Mouse (Mus musculus) liver, embryonic 13.5 days (tissue): ENCODE data around the gene Usp19. TPM values are rescaled to one million over a fixed set of nuclear protein-coding genes. Genes with fewer than 3 reads are reported as not detected.

Source experiments
- ATAC-seq: fragments of 200-750 bp; cut with Nextera tagmentation; 2 replicates; pipeline ENCODE4 v1.8.0; 2017; ENCODE audit warnings: low read depth, mild to moderate bottlenecking, moderate number of reproducible peaks, moderate library complexity
- DNase-seq: peaks from one replicate; pipeline ENCODE4 v3.0.0; 2022
- H3K27ac ChIP-seq: fragments of 300-500 bp; sonication (generic); 2 replicates; pipeline ENCODE4 v1.5.1; 2015; ENCODE audit warnings: moderate library complexity, mild to moderate bottlenecking, inconsistent platforms
- H3K27me3 ChIP-seq: fragments of 300-500 bp; sonication (generic); 2 replicates; pipeline ENCODE4 v1.6.1; 2015; ENCODE audit warnings: mild to moderate bottlenecking, inconsistent platforms
- H3K36me3 ChIP-seq: fragments of 300-500 bp; sonication (generic); 2 replicates; pipeline ENCODE4 v1.6.1; 2015; ENCODE audit warnings: mild to moderate bottlenecking, inconsistent platforms
- H3K4me1 ChIP-seq: fragments of 300-500 bp; sonication (generic); replicated peaks from 2 replicates; pipeline ENCODE4 v1.6.1; 2015; ENCODE audit warnings: inconsistent platforms
- H3K4me2 ChIP-seq: fragments of 300-500 bp; sonication (generic); 2 replicates; pipeline ENCODE4 v1.6.1; 2015; ENCODE audit warnings: inconsistent platforms, mild to moderate bottlenecking, moderate library complexity
- H3K4me3 ChIP-seq: fragments of 300-500 bp; sonication (generic); replicated peaks from 2 replicates; pipeline ENCODE4 v1.5.1; 2015; ENCODE audit warnings: mild to moderate bottlenecking, inconsistent platforms
- H3K9ac ChIP-seq: fragments of 300-500 bp; sonication (generic); 2 replicates; pipeline ENCODE4 v1.6.1; 2015; ENCODE audit warnings: mild to moderate bottlenecking, inconsistent platforms
- H3K9me3 ChIP-seq: fragments of 300-500 bp; sonication (generic); replicated peaks from 2 replicates; pipeline ENCODE4 v1.6.1; 2016; ENCODE audit warnings: inconsistent platforms
- WGBS: fragments of 180-500 bp; shearing (Covaris S2); methylation state at CpG from one replicate; pipeline ENCODE4 v1.1.7; 2015; ENCODE audit not compliant: insufficient replicate concordance; 5-methylcytosine and 5-hydroxymethylcytosine counted together
- polyA plus RNA-seq: library from polyadenylated mRNA; unstranded; fragments of >200 nt; fragmentation: Nextera tagmentation; extraction: Ambion mirVana; gene quantifications from 2 replicates; pipeline ENCODE4 v1.2.1, GENCODE M21; 2015

Gene Usp19
- polyA plus RNA-seq, 1 experiment from 2014 or later: 26.0 TPM

GRCm38 (mm10) chr9:108506901-108507300, 16.5 kb downstream of the Usp19 start:
- no peak overlapping the region for H3K27ac ChIP-seq
- H3K27me3 ChIP-seq: no peaks in the 10 kb centered on the region
- H3K9me3 ChIP-seq: no peaks in the 10 kb centered on the region
- H3K36me3 ChIP-seq: peaks cover 44% of the 10 kb centered on the region
- H3K4me3 ChIP-seq: peak overlapping the region; percentile 80; the same call in 1 of the 2 replicates
- H3K4me2 ChIP-seq: peak overlapping the region; percentile 79
- peaks cover 22% of the 10 kb centered on the region for H3K4me1 ChIP-seq
- ATAC-seq (no peak), DNase-seq (no peak)
- no peak overlapping the region for H3K9ac ChIP-seq
- 86% methylated on average over 7 of the region's 7 CpGs for WGBS

GRCm38 (mm10) chr9:108507619-108508434, 17.4 kb downstream of the Usp19 start, which contains the start of gene Qars:
Qars (plus strand) TSS chr9:108507706.
- ATAC-seq (peak; percentile 96), DNase-seq (peak; percentile 94)
- H3K27ac ChIP-seq: peak within 1 kb of the TSS; percentile 85
- H3K4me2 ChIP-seq: peak within 1 kb of the TSS; percentile 79
- H3K9me3 ChIP-seq: no peaks in the 10 kb centered on the region
- peak within 1 kb of the TSS; percentile 83 for H3K9ac ChIP-seq
- no peaks in the 10 kb centered on the region for H3K27me3 ChIP-seq
- peaks cover 46% of the 10 kb centered on the region for H3K36me3 ChIP-seq
- H3K4me1 ChIP-seq: peaks cover 22% of the 10 kb centered on the region
- under 1% methylated on average over 37 of the region's 37 CpGs for WGBS
- H3K4me3 ChIP-seq: peak within 1 kb of the TSS; percentile 80

- Histone ChIP-seq H3K4me2 (peak overlapping the region; percentile 79), H3K9ac (peak overlapping the region; percentile 83), H3K4me1 (peaks cover 22% of the 10 kb centered on the region), H3K36me3 (peaks cover 46% of the 10 kb centered on the region), H3K27me3 (no peaks in the 10 kb centered on the region), H3K27ac (no peak overlapping the region; the same call in 1 of the 2 replicates), H3K4me3 (peak overlapping the region; percentile 80), H3K9me3 (no peaks in the 10 kb centered on the region)
- no peak for DNase-seq
- ATAC-seq: no peak
- WGBS: 57% methylated on average over 7 of the region's 7 CpGs
Measured at GRCm38 (mm10) chr9:108508776-108509175, 18.4 kb downstream of the Usp19 start.

- Histone ChIP-seq H3K4me3 (peak within 1 kb of the TSS; percentile 97), H3K9me3 (no peaks in the 10 kb centered on the region), H3K4me2 (peak within 1 kb of the TSS; percentile 95), H3K27ac (peak within 1 kb of the TSS; percentile 98), H3K9ac (peak within 1 kb of the TSS; percentile 97), H3K36me3 (peaks cover 57% of the 10 kb centered on the region), H3K4me1 (peaks cover 36% of the 10 kb centered on the region), H3K27me3 (no peaks in the 10 kb centered on the region)
- 2% methylated on average over 50 of the region's 55 CpGs for WGBS
- peak; percentile 89 for ATAC-seq
- peak; percentile 93 for DNase-seq
Measured at GRCm38 (mm10) chr9:108516380-108517251, 26.2 kb downstream of the Usp19 start, which contains the start of gene Qrich1. Qrich1 (plus strand) TSS chr9:108516806.

GRCm38 (mm10) chr9:108517253-108517930, 27.0 kb downstream of the Usp19 start:
- peak; percentile 85 for ATAC-seq
- peaks cover 49% of the 10 kb centered on the region for H3K36me3 ChIP-seq
- WGBS: under 1% methylated on average over 85 of the region's 95 CpGs
- DNase-seq: peak; percentile 73
- H3K4me1 ChIP-seq: peaks cover 36% of the 10 kb centered on the region
- H3K27me3 ChIP-seq: no peaks in the 10 kb centered on the region
- peak overlapping the region; percentile 98 for H3K27ac ChIP-seq
- peak overlapping the region; percentile 97 for H3K4me3 ChIP-seq
- H3K4me2 ChIP-seq: peak overlapping the region; percentile 95
- H3K9me3 ChIP-seq: no peaks in the 10 kb centered on the region
- H3K9ac ChIP-seq: peak overlapping the region; percentile 97

GRCm38 (mm10) chr9:108517931-108518332, 27.5 kb downstream of the Usp19 start:
- DNase-seq (no peak), ATAC-seq (no peak; the same call in 1 of the 2 replicates)
- Histone ChIP-seq H3K4me2 (peak overlapping the region; percentile 95), H3K27ac (peak overlapping the region; percentile 98), H3K27me3 (no peaks in the 10 kb centered on the region), H3K4me1 (peaks cover 36% of the 10 kb centered on the region), H3K9ac (peak overlapping the region; percentile 97), H3K9me3 (no peaks in the 10 kb centered on the region), H3K4me3 (peak overlapping the region; percentile 97), H3K36me3 (peaks cover 47% of the 10 kb centered on the region)
- 0% methylated on average over 13 of the region's 13 CpGs for WGBS

GRCm38 (mm10) chr9:108521604-108522003, 31.2 kb downstream of the Usp19 start:
- H3K27me3 ChIP-seq: no peaks in the 10 kb centered on the region
- DNase-seq (no peak), ATAC-seq (no peak)
- no peak overlapping the region for H3K4me2 ChIP-seq
- H3K9me3 ChIP-seq: no peaks in the 10 kb centered on the region
- H3K4me3 ChIP-seq: no peak overlapping the region
- H3K27ac ChIP-seq: no peak overlapping the region
- H3K9ac ChIP-seq: no peak overlapping the region
- H3K36me3 ChIP-seq: peaks cover 32% of the 10 kb centered on the region
- 62% methylated on average over 2 of the region's 2 CpGs for WGBS
- H3K4me1 ChIP-seq: peaks cover 23% of the 10 kb centered on the region

GRCm38 (mm10) chr9:108523341-108523740, 32.9 kb downstream of the Usp19 start:
- WGBS: 91% methylated on average over 4 of the region's 4 CpGs
- DNase-seq (no peak), ATAC-seq (no peak)
- Histone ChIP-seq H3K4me3 (no peak overlapping the region), H3K9ac (no peak overlapping the region), H3K4me1 (peaks cover 23% of the 10 kb centered on the region), H3K27me3 (no peaks in the 10 kb centered on the region), H3K27ac (no peak overlapping the region), H3K4me2 (no peak overlapping the region), H3K36me3 (peaks cover 40% of the 10 kb centered on the region), H3K9me3 (no peaks in the 10 kb centered on the region)

GRCm38 (mm10) chr9:108525400-108525799, 35.0 kb downstream of the Usp19 start:
- DNase-seq (no peak), ATAC-seq (no peak)
- peaks cover 48% of the 10 kb centered on the region for H3K36me3 ChIP-seq

GRCm38 (mm10) chr9:108530954-108531353, 40.6 kb downstream of the Usp19 start:
- Histone ChIP-seq H3K27ac (no peak overlapping the region), H3K9ac (no peak overlapping the region), H3K4me2 (no peak overlapping the region), H3K4me1 (no peaks in the 10 kb centered on the region), H3K36me3 (peaks cover 84% of the 10 kb centered on the region), H3K9me3 (no peaks in the 10 kb centered on the region), H3K4me3 (no peak overlapping the region), H3K27me3 (no peaks in the 10 kb centered on the region)
- ATAC-seq: no peak
- WGBS: 81% methylated on average over 1 of the region's 1 CpGs
- DNase-seq: no peak

More at GRCm38 (mm10) chr9:108525400-108525799, 35.0 kb downstream of the Usp19 start:
- no peak overlapping the region for H3K4me3 ChIP-seq
- WGBS: 75% methylated on average over 3 of the region's 3 CpGs
- H3K9me3 ChIP-seq: no peaks in the 10 kb centered on the region
- H3K4me2 ChIP-seq: no peak overlapping the region
- no peak overlapping the region for H3K27ac ChIP-seq
- peaks cover 6% of the 10 kb centered on the region for H3K4me1 ChIP-seq
- no peaks in the 10 kb centered on the region for H3K27me3 ChIP-seq
- H3K9ac ChIP-seq: no peak overlapping the region
